Mouse (Mus musculus) heart, adult 2 months (tissue): ENCODE data around the gene Kif1bp. TPM values are rescaled to one million over a fixed set of nuclear protein-coding genes. Genes with fewer than 3 reads are reported as not detected.

Experiments used
- DNase-seq, 2 experiments: peaks; one replicate each; pipeline ENCODE4 v3.0.0; 2021
- H3K27ac ChIP-seq: fragments of 200-600 bp; 2 replicates; pipeline ENCODE4 v1.8.1; 2022
- H3K27me3 ChIP-seq: fragments of 200-500 bp; 2 replicates; pipeline ENCODE4 v1.6.1; 2012; ENCODE audit warnings: mild to moderate bottlenecking, low read length, inconsistent platforms, mixed read lengths; ENCODE audit not compliant: control insufficient read depth, insufficient read depth
- H3K36me3 ChIP-seq: fragments of 200-500 bp; 2 replicates; pipeline ENCODE4 v1.6.1; 2012; ENCODE audit warnings: low read length, inconsistent platforms; ENCODE audit not compliant: control insufficient read depth, insufficient read depth
- H3K4me1 ChIP-seq: fragments of 200-500 bp; 2 replicates; pipeline ENCODE4 v1.6.1; 2011; ENCODE audit warnings: low read length; ENCODE audit not compliant: control insufficient read depth, insufficient read depth
- H3K4me3 ChIP-seq: fragments of 200-600 bp; 2 replicates; pipeline ENCODE4 v1.8.1; 2022
- H3K79me2 ChIP-seq: fragments of 200-500 bp; replicated peaks from 2 replicates; pipeline ENCODE4 v1.6.1; 2012; ENCODE audit warnings: mild to moderate bottlenecking, inconsistent platforms, low read length, moderate library complexity, mixed read lengths; ENCODE audit not compliant: control insufficient read depth, insufficient read depth
- H3K9ac ChIP-seq: fragments of 200-500 bp; 2 replicates; pipeline ENCODE4 v1.6.1; 2012; ENCODE audit warnings: low read depth, mild to moderate bottlenecking, control low read depth, inconsistent platforms, low read length, mixed read lengths
- CTCF ChIP-seq: fragments of 200-600 bp; IDR thresholded peaks from 2 replicates; pipeline ENCODE4 v1.8.1; 2022; ENCODE audit warnings: antibody characterized with exemption, mild to moderate bottlenecking, moderate library complexity
- EP300 ChIP-seq: fragments of 200-500 bp; IDR thresholded peaks from 2 replicates; pipeline ENCODE4 v1.6.1; 2011; ENCODE audit warnings: low read depth, low read length, control low read depth; ENCODE audit not compliant: insufficient read depth
- POLR2A ChIP-seq: fragments of 200-500 bp; IDR thresholded peaks from 2 replicates; pipeline ENCODE4 v1.6.1; 2011; ENCODE audit warnings: mild to moderate bottlenecking, low read depth, low read length, control low read depth; ENCODE audit not compliant: insufficient read depth
- WGBS: fragments of 180-500 bp; shearing (Covaris S2); methylation state at CpG from one replicate; pipeline ENCODE4 v1.1.7; 2018; 5-methylcytosine and 5-hydroxymethylcytosine counted together
- intact Hi-C: fragments of 180-260 bp; cut with DNase I; formaldehyde crosslinking; loops from one replicate; pipeline ENCODE4 v1.15.1; 2025
- polyA plus RNA-seq: library from polyadenylated mRNA; depleted of rRNA; stranded (reverse); fragments of >200 nt; gene quantifications from 2 replicates; pipeline ENCODE4 v1.2.3, GENCODE M21; 2012
- total RNA-seq, 2 experiments: library from RNA; stranded (reverse); gene quantifications; 2 replicates each; pipeline ENCODE4 v1.2.3; 2021

Gene Kif1bp
- total and polyA plus RNA-seq, 3 experiments = 23.0 to 47.3 (median 43.3) TPM

DNA sequence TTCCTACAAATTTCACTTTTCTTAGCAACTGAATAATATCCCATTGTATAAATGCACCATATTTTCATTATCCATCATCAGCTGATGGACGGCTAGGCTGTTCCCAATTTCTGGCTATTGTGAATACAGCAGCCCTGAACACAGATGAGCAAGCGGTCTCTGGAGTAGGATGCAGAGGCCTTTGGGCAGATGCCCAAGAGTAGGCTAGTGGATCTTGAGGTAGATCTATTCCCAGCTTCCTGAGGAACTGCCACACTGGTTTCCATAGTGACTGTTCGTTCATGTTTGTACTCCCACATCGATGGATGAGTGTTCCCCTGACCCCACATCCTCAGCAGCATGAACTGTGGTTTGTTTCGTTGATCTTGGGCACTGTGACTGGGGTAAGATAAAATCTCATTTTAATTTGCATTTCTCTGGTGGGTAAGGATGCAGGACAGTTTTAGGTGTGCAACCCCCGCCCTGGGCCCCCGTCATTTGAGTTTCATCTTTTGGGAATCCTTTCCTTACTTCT, 27.4 kb downstream of the Kif1bp start:
- no peaks in the 10 kb centered on the region for H3K27me3 ChIP-seq
- WGBS = 66% methylated on average over 7 of the region's 7 CpGs
- no peak for TF ChIP-seq CTCF
- TF ChIP-seq EP300 = no peak
- TF ChIP-seq POLR2A = no peak
- no peak overlapping the region for H3K4me3 ChIP-seq
- peaks cover 2% of the 10 kb centered on the region; the same call in 1 of the 2 replicates for H3K4me1 ChIP-seq
- no peak for DNase-seq
- intact Hi-C loops = no loop called here
- no peak overlapping the region for H3K27ac ChIP-seq
- no peaks in the 10 kb centered on the region for H3K79me2 ChIP-seq
- no peaks in the 10 kb centered on the region for H3K36me3 ChIP-seq
- no peak overlapping the region for H3K9ac ChIP-seq

DNA sequence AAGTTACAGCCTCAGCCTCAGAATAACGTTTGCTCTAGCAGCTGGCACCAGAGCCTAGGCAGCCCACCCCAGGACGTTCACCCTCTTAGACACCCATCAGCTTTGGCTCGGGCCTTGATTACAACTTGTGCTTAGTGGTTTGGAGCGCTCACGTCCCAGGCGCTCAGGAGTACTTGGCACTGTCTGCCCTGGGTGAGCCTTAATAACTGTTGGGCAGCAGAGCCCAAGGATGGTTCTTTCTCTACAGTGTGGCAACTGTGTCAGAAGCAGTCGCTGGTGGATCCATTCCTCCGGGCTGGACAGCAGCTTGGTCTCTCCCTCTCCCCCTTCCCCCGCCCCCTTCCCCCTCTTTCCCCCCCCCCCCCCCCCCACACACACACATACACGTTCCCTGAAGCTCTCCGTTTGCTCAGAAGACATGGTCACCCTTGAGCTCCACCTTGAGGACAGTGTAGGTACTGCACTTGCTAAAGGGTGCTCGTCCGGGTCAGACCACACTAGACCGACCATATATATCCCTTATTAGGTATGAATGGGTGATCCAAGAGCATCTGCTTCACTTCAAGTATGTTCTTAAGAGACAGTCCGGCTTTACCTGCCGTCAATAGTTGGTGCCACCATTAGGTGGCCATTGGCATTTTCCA, 28.6 kb downstream of the Kif1bp start:
- 19% methylated on average over 14 of the region's 16 CpGs for WGBS
- intact Hi-C loops = loop anchor here (1.0 kb wide), 1 partner anchor 49 kb away; no protein-coding TSS in a partner anchor
- peak; percentile 72 to 80 for DNase-seq
- H3K4me3 ChIP-seq = no peak overlapping the region
- no peaks in the 10 kb centered on the region for H3K79me2 ChIP-seq
- TF ChIP-seq CTCF (peak; percentile 75), POLR2A (no peak), EP300 (0 out of 2 replicates have a peak, but pooled peaks have one; percentile 23)
- H3K27ac ChIP-seq = no peak overlapping the region
- no peak overlapping the region for H3K9ac ChIP-seq
- no peaks in the 10 kb centered on the region for H3K27me3 ChIP-seq
- H3K36me3 ChIP-seq = no peaks in the 10 kb centered on the region
- H3K4me1 ChIP-seq = peaks cover 2% of the 10 kb centered on the region; the same call in 1 of the 2 replicates

DNA sequence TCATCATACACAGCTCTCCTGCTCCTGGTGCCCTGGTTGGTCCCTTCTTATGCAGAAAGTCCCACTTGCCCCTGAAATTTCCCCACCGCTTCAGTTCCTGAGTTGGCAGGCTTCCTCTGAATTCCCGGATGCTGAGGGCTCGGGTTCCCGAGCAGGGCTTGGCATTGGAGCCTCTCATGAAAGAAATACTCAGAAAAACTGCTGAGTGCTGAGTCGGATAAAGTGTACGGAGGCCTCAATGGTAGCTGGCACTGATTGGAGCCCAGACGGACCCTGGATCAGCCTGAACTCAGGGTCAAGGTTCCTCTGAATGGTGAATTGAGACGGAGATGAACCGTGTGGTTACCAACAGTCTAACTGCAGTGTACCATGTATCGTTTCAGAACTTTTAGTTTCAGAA, 31.8 kb downstream of the Kif1bp start:
- Histone ChIP-seq H3K4me3 (no peak overlapping the region), H3K79me2 (no peaks in the 10 kb centered on the region), H3K27ac (no peak overlapping the region), H3K36me3 (no peaks in the 10 kb centered on the region), H3K9ac (no peak overlapping the region; the same call in 1 of the 2 replicates), H3K27me3 (no peaks in the 10 kb centered on the region), H3K4me1 (peaks cover 2% of the 10 kb centered on the region; the same call in 1 of the 2 replicates)
- DNase-seq = no peak
- intact Hi-C loops = no loop called here
- WGBS = 53% methylated on average over 10 of the region's 10 CpGs
- TF ChIP-seq EP300 = no peak
- TF ChIP-seq CTCF = no peak
- no peak for TF ChIP-seq POLR2A

DNA sequence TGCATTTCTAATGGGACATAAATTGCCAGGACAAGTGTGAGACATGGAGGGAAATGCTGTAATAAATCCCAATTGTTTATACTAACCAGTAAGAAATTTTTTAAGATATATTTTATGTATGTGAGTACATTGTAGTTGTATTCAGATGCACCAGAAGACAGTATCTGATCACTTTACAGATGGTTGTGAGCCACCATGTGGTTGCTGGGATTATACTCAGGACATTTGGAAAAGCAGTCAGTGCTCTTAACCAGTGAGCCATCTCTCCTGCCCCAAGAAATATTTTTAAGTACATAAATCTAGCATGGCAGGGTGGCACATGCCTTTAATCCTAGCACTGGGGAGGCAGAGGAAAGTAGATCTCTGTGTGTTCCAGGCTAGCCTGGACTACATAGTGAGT, 32.5 kb downstream of the Kif1bp start:
- no peaks in the 10 kb centered on the region for H3K36me3 ChIP-seq
- TF ChIP-seq POLR2A (no peak), CTCF (peak; percentile 44)
- DNase-seq = no peak
- no peak overlapping the region for H3K4me3 ChIP-seq
- intact Hi-C loops = no loop called here
- no peaks in the 10 kb centered on the region for H3K79me2 ChIP-seq
- no peak overlapping the region for H3K27ac ChIP-seq
- no peak overlapping the region for H3K9ac ChIP-seq
- no peaks in the 10 kb centered on the region for H3K27me3 ChIP-seq
- peaks cover 2% of the 10 kb centered on the region; the same call in 1 of the 2 replicates for H3K4me1 ChIP-seq

DNA sequence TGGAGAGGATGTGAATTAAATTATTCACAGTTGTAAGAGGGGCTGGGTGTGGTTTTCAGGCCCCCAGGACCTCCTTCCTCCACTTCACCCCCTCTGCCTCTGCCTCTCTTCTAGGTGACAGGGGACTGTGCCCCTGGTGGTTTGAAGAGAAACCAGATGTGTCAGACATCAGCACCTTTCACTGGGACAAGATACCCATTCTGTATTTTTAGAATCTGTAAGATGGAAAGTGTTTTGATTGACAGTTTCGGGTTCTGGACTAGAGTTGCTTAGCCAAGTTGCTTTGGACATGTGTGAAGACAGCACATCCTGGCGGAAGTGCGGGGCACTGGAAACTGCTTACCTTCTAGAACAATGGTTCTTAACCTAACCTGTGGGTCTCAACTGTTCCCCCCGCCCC, 33.9 kb downstream of the Kif1bp start:
- 85% methylated on average over 4 of the region's 4 CpGs for WGBS
- Histone ChIP-seq H3K4me1 (no peaks in the 10 kb centered on the region), H3K36me3 (no peaks in the 10 kb centered on the region), H3K27ac (no peak overlapping the region), H3K9ac (no peak overlapping the region), H3K4me3 (no peak overlapping the region), H3K27me3 (no peaks in the 10 kb centered on the region), H3K79me2 (no peaks in the 10 kb centered on the region)
- intact Hi-C loops = no loop called here
- TF ChIP-seq CTCF (peak; percentile 25), POLR2A (no peak), EP300 (no peak)
- no peak for DNase-seq

DNA sequence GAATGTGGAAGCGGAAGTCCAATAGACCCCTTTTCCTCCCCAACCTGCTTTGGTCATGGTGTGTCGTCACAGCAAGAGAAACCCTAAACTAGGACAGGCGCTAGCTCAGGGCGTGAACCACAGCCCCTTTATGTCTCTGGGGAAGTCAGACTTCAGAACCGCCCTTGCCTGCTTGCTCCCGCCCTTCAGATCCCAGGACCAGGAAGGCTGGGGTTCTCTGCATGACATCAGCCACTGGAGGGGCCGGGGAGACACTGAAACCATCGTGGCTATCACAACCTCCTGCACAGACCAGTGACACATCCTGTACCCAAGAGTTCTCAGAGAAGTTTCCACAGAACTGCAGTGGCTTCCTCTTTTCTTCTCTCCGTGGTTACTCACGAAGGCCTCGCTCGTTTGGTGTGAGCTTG, 34.9 kb downstream of the Kif1bp start:
- Histone ChIP-seq H3K27me3 (no peaks in the 10 kb centered on the region), H3K9ac (no peak overlapping the region), H3K27ac (no peak overlapping the region; the same call in none of the 2 replicates), H3K79me2 (no peaks in the 10 kb centered on the region), H3K4me1 (no peaks in the 10 kb centered on the region), H3K36me3 (no peaks in the 10 kb centered on the region), H3K4me3 (no peak overlapping the region)
- no peak for TF ChIP-seq POLR2A
- TF ChIP-seq CTCF = no peak
- TF ChIP-seq EP300 = no peak
- WGBS = 52% methylated on average over 12 of the region's 12 CpGs
- peak; percentile 50 to 65 for DNase-seq
- intact Hi-C loops = no loop called here
